Mouse (Mus musculus): ENCODE measurements at regions not wholly inside any gene's neighbourhood (a gene's known extent, or its start where the extent isn't known, plus 50 kb on each side); places are given as distances from the start of the nearest gene placed in this dataset.

DNA sequence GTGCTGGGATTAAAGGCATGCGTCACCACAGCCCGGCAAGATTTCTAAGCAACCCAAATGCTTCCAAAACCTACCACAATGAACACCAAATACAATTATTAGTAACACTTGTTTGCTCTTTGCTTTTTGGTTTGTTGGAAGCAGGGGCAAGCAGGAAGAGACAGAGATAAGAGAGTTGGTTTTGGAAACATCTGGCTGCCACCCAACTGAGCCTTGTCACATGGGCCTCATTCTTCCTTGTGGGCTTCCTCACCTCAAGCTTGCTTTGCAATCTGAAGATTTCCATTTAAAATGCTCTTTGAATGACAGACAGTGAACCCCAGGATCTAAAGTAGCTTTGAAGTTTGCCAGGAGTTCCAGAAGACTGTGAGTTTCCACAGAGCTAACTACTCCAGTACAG is 60.6 kb upstream of the Tle4 start:
- no peak overlapping the region for H3K9ac ChIP-seq
- no peaks in the 10 kb centered on the region for H3K36me3 ChIP-seq
- 96% methylated on average over 2 of the region's 2 CpGs for WGBS
- H3K9me3 ChIP-seq: no peaks in the 10 kb centered on the region
- peaks cover 3% of the 10 kb centered on the region for H3K4me1 ChIP-seq (replicated peaks)
- H3K4me3 ChIP-seq: no peak overlapping the region
- H3K27me3 ChIP-seq: no peaks in the 10 kb centered on the region
- no peak for ATAC-seq (ENCODE audit: low read depth)
- no peak overlapping the region for H3K27ac ChIP-seq (replicated peaks)
- H3K4me2 ChIP-seq: no peak overlapping the region

DNA sequence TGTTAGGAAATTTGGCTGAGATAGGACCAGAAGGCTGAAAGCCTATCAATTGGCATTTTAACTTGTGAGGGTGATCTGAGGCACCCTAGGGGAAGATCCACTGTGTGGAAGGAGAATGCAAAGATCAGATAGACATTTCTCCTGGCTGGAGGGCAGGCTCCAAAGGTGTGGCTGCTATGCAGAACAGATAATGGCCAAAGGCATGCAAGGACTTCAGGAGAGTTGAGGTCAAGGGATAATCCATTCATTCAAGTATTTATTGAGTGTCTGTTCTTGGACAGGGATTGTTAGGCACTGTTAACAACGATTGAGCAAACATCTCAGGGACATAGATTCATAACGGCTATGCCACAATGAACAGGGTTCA is 58.2 kb upstream of the Tle4 start:
- no peaks in the 10 kb centered on the region for H3K9me3 ChIP-seq
- H3K9ac ChIP-seq: no peak overlapping the region
- no peak overlapping the region for H3K4me3 ChIP-seq
- WGBS: 80% methylated on average over 2 of the region's 2 CpGs
- H3K4me2 ChIP-seq: no peak overlapping the region
- H3K27me3 ChIP-seq: no peaks in the 10 kb centered on the region
- no peak for ATAC-seq (ENCODE audit: low read depth)
- H3K4me1 ChIP-seq (replicated peaks): no peaks in the 10 kb centered on the region
- H3K27ac ChIP-seq (replicated peaks): no peak overlapping the region
- no peaks in the 10 kb centered on the region for H3K36me3 ChIP-seq

DNA sequence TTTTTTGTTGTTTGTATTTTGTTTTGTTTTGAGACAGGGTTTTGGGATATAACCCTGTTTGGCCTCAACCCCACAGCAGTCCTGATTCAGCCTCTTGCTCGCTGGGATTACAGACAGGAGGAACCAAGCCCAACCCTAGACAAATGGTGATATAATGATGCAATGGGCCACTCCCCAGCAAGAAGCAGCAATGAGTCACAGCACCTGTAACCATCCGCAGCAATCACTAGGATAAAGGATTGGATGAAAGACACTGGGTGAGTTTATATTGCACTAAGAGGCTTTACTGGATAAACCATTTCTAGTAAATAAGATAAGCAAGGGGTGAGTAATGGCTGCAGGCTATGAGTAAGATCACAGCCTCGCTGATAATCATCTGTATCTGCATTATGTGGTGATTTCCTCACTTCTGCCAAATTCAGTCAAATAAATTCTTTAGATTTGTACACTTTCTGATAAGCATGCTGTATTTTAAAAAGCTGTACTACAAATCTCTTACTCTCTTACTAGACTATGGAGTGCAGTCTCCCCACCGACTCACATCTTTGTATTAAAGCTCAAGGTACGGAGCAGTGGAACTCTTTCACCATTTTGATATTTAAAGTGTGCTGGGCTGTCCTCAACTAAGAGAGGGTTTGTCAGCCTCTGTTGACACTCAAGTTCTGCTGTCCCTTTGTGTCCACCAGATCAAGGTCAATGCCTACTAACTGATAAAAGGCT is 57.6 kb upstream of the Tle4 start:
- Histone ChIP-seq H3K27me3 (no peaks in the 10 kb centered on the region), H3K9me3 (no peaks in the 10 kb centered on the region), H3K4me3 (no peak overlapping the region), H3K4me2 (no peak overlapping the region), H3K36me3 (no peaks in the 10 kb centered on the region), H3K27ac (replicated peaks) (no peak overlapping the region), H3K9ac (no peak overlapping the region), H3K4me1 (replicated peaks) (no peaks in the 10 kb centered on the region)
- 81% methylated on average over 5 of the region's 5 CpGs for WGBS
- no peak for ATAC-seq (ENCODE audit: low read depth)
